Mouse (Mus musculus) left cerebral cortex, adult 18-20 months (tissue): Measurements from ENCODE around the gene Rcsd1. TPM values are rescaled to one million over a fixed set of nuclear protein-coding genes. Genes with fewer than 3 reads are reported as not detected.

Experiments
- DNase-seq, 2 experiments: peaks; one replicate each; pipeline ENCODE4 v3.0.0; 2021 to 2022; ENCODE audit warnings: low spot score in 2 of 2, mixed read lengths in 1 of 2
- total RNA-seq, 2 experiments: library from RNA; stranded (reverse); gene quantifications; 2 replicates each; pipeline ENCODE4 v1.2.3; 2021

Gene Rcsd1
- total RNA-seq, 2 experiments from 2014 or later, result 6.0 to 7.2 TPM

- no peak for DNase-seq
These were observed 46.9 kb downstream of the Rcsd1 start for GRCm38 (mm10) chr1:165662426-165663192.

GRCm38 (mm10) chr1:165661725-165662124, 47.8 kb downstream of the Rcsd1 start:
- DNase-seq, result no peak

- no peak for DNase-seq
These were observed 48.4 kb downstream of the Rcsd1 start for GRCm38 (mm10) chr1:165661191-165661590.

GRCm38 (mm10) chr1:165660774-165661173, 48.8 kb downstream of the Rcsd1 start:
- peak; percentile 57 to 77 for DNase-seq

- DNase-seq, result peak; percentile 77 to 79
These were observed 51.0 kb downstream of the Rcsd1 start for GRCm38 (mm10) chr1:165658602-165659001.

GRCm38 (mm10) chr1:165655482-165655881, 54.1 kb downstream of the Rcsd1 start:
- DNase-seq, result no peak

- no peak for DNase-seq
These were observed 54.5 kb downstream of the Rcsd1 start for GRCm38 (mm10) chr1:165655022-165655421.

GRCm38 (mm10) chr1:165653126-165653885, 56.3 kb downstream of the Rcsd1 start:
- DNase-seq, result no peak

- DNase-seq, result no peak
These were observed 57.0 kb downstream of the Rcsd1 start for GRCm38 (mm10) chr1:165652507-165652906.

- DNase-seq, result no peak
These were observed 58.4 kb downstream of the Rcsd1 start for GRCm38 (mm10) chr1:165651158-165651557.

- DNase-seq, result no peak
These were observed 64.5 kb downstream of the Rcsd1 start for GRCm38 (mm10) chr1:165645102-165645501.

GRCm38 (mm10) chr1:165643735-165644134, 65.8 kb downstream of the Rcsd1 start:
- no peak for DNase-seq

- peak; percentile 38 to 40 for DNase-seq
These were observed 66.7 kb downstream of the Rcsd1 start for GRCm38 (mm10) chr1:165642780-165643311.

GRCm38 (mm10) chr1:165641786-165642771, 67.5 kb downstream of the Rcsd1 start:
- DNase-seq, result peak; percentile 90

GRCm38 (mm10) chr1:165641271-165641771, 68.2 kb downstream of the Rcsd1 start:
- DNase-seq, result peak; percentile 75 to 77

GRCm38 (mm10) chr1:165636289-165636688, 73.3 kb downstream of the Rcsd1 start:
- DNase-seq, result no peak

- DNase-seq, result no peak
These were observed 74.3 kb downstream of the Rcsd1 start for GRCm38 (mm10) chr1:165635055-165635897.

- peak; percentile 98 to 99 for DNase-seq
These were observed 75.2 kb downstream of the Rcsd1 start, which contains the start of gene Mpzl1 for GRCm38 (mm10) chr1:165634151-165634884. Gene Mpzl1, minus strand, starts transcription at chr1:165634538.

- no peak for DNase-seq
These were observed 76.2 kb downstream of the Rcsd1 start for GRCm38 (mm10) chr1:165633345-165633744.
